Mouse (Mus musculus): ENCODE measurements around the gene Ptchd4.

GRCm38 (mm10) chr17:42299681-42300080 is 16.1 kb upstream of the Ptchd4 start:
- TF ChIP-seq POLR2A (IDR thresholded peaks at IDR 0.05; ENCODE audit: low read depth, low read length) = no peak
- no peak for TF ChIP-seq CTCF (conservative IDR thresholded peaks at IDR 0.05; ENCODE audit: insufficient read depth, insufficient read length, low read depth, low read length)
